In the genomic region with DNA sequence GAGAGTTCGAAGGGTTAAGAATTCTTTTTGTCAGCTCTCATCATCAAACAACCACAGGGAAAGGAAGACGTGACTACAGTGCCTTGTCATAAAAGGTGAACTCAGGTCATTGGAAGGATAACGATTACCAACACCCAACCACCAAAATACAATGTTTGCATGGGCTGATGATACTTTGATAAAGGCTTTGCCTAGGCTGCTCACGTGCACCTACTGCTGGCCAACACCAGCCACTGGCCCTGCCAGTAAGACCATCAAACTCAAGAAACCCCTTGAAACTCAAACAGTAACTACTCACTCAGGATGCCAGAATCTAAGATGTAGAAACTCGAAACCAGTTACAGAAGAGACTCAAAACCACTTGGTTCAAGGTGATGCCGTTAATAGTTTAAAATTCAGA, we compare ENCODE assay signal across 23 mouse cellular contexts. TPM values are rescaled to one million over a fixed set of nuclear protein-coding genes. Genes with fewer than 3 reads are reported as not detected.
DNase-seq lines count a peak whose midpoint lies in the region; ATAC-seq and TF ChIP-seq lines count a peak whose summit lies in the region.
"Had no signal": no experiment of that assay in that cellular context is flagged by ENCODE, and none has a peak within 500 bp of the region (broad histone marks: within the 10 kb centered on the region; RNA-seq: fewer than 3 reads in every experiment).

No protein-coding gene starts in this region.

- ATAC-seq in kidney, postnatal 0 days (replicated peaks; ENCODE audit: low FRiP score, low read depth) = no peak
- ATAC-seq in liver, postnatal 0 days = no peak
- no peak for ATAC-seq in liver, embryonic 12.5 days
- ATAC-seq: activated CD4-positive, CD25-positive, alpha-beta regulatory T cell, adult 4 months; CD4-positive, CD25-positive, alpha-beta regulatory T cell, adult 4 months; forebrain, embryonic 13.5 days; forebrain, postnatal 0 days had no signal

- TF ChIP-seq CTCF in kidney, postnatal 0 days (IDR thresholded peaks at IDR 0.05; ENCODE audit: low read depth) = peak; percentile 22; the same call in 1 of the 2 replicates
- peak; percentile 37 for TF ChIP-seq CTCF in liver, postnatal 0 days (IDR thresholded peaks at IDR 0.05; ENCODE audit: low read depth)

- 0 out of 2 replicates have a peak, but pooled peaks cover 6% of the 10 kb centered on the region for H3K36me3 ChIP-seq in kidney, postnatal 0 days (ENCODE audit: insufficient read depth, low read length)
- H3K36me3 ChIP-seq in liver, postnatal 0 days (replicated peaks; ENCODE audit: insufficient read depth, low read length) = 0 out of 2 replicates have a peak, but pooled peaks cover 6% of the 10 kb centered on the region
- peaks cover 23% of the 10 kb centered on the region for H3K36me3 ChIP-seq in liver, embryonic 12.5 days

- no peak overlapping the region for H3K27ac ChIP-seq in kidney, postnatal 0 days
- no peak overlapping the region for H3K27ac ChIP-seq in liver, postnatal 0 days (ENCODE audit: low read depth)
- H3K27ac ChIP-seq in liver, embryonic 12.5 days = no peak overlapping the region
- H3K27ac ChIP-seq: embryonic facial prominence, embryonic 10.5 days; forebrain, embryonic 13.5 days; heart, embryonic 15.5 days; hindbrain, embryonic 14.5 days had no signal

- H3K27me3 ChIP-seq in kidney, postnatal 0 days (ENCODE audit: insufficient read depth, low read length) = no peaks in the 10 kb centered on the region
- H3K27me3 ChIP-seq in liver, postnatal 0 days (ENCODE audit: insufficient read depth, low read length) = no peaks in the 10 kb centered on the region
- H3K27me3 ChIP-seq in liver, embryonic 12.5 days (replicated peaks) = no peaks in the 10 kb centered on the region
- H3K27me3 ChIP-seq: forebrain, embryonic 13.5 days; heart, embryonic 15.5 days had no signal

- H3K4me3 ChIP-seq in kidney, postnatal 0 days (replicated peaks; ENCODE audit: low read depth, low read length) = no peak overlapping the region
- no peak overlapping the region for H3K4me3 ChIP-seq in liver, postnatal 0 days (ENCODE audit: low read depth, low read length)
- no peak overlapping the region for H3K4me3 ChIP-seq in liver, embryonic 12.5 days
- H3K4me3 ChIP-seq: embryonic facial prominence, embryonic 10.5 days; forebrain, embryonic 13.5 days; heart, embryonic 15.5 days had no signal

- peaks cover 19% of the 10 kb centered on the region; the same call in 1 of the 2 replicates for H3K4me1 ChIP-seq in kidney, postnatal 0 days (replicated peaks; ENCODE audit: insufficient read depth, low read length)
- peaks cover 31% of the 10 kb centered on the region for H3K4me1 ChIP-seq in liver, postnatal 0 days (ENCODE audit: insufficient read depth)
- H3K4me1 ChIP-seq in liver, embryonic 12.5 days = peaks cover 31% of the 10 kb centered on the region

- no peak overlapping the region for H3K9ac ChIP-seq in kidney, postnatal 0 days (ENCODE audit: low read depth, low read length)
- no peak overlapping the region for H3K9ac ChIP-seq in liver, postnatal 0 days (replicated peaks)
- H3K9ac ChIP-seq in liver, embryonic 12.5 days = no peak overlapping the region
- H3K9ac ChIP-seq: forebrain, embryonic 13.5 days; forebrain, postnatal 0 days; heart, embryonic 15.5 days; hindbrain, embryonic 14.5 days had no signal

- TF ChIP-seq EP300 in liver, postnatal 0 days (IDR thresholded peaks at IDR 0.05; ENCODE audit: low read depth) = no peak

- H3K9me3 ChIP-seq in kidney, postnatal 0 days (replicated peaks; ENCODE audit: low read length) = no peaks in the 10 kb centered on the region
- H3K9me3 ChIP-seq in liver, postnatal 0 days (ENCODE audit: low read length) = no peaks in the 10 kb centered on the region
- H3K9me3 ChIP-seq in liver, embryonic 12.5 days (replicated peaks) = no peaks in the 10 kb centered on the region
- H3K9me3 ChIP-seq: embryonic facial prominence, embryonic 10.5 days; forebrain, embryonic 13.5 days; G1E; heart, embryonic 15.5 days had no signal

- 77% methylated on average over 6 of the region's 6 CpGs for WGBS in kidney, postnatal 0 days
- 74% methylated on average over 6 of the region's 6 CpGs for WGBS in liver, postnatal 0 days (ENCODE audit: insufficient replicate concordance)
- WGBS in liver, embryonic 12.5 days (ENCODE audit: insufficient replicate concordance) = 80% methylated on average over 6 of the region's 6 CpGs

- peak; percentile 38 for DNase-seq in adrenal gland, postnatal 14 days
- DNase-seq in adrenal gland, postnatal 10 days = no peak
- DNase-seq in kidney, postnatal 0 days (ENCODE audit: low spot score) = no peak
- DNase-seq in kidney, adult 11 months = no peak
- no peak for DNase-seq in liver, postnatal 0 days
- peak; percentile 65 for DNase-seq in thymus, postnatal 4 days
- DNase-seq in thymus, adult 18-20 months = no peak
- DNase-seq: adrenal gland, postnatal 36 days; cerebellum, adult 2 months; cerebellum, postnatal 10 days; forebrain, postnatal 0 days; gastrocnemius, postnatal 25 days; heart, adult 18-20 months; heart, postnatal 14 days had no signal

- no peak overlapping the region for H3K4me2 ChIP-seq in kidney, postnatal 0 days (ENCODE audit: low read length)
- H3K4me2 ChIP-seq in liver, postnatal 0 days (ENCODE audit: low read depth, low read length) = no peak overlapping the region
- H3K4me2 ChIP-seq in liver, embryonic 12.5 days = no peak overlapping the region
- H3K4me2 ChIP-seq: forebrain, embryonic 13.5 days; heart, embryonic 11.5 days; heart, embryonic 15.5 days; hindbrain, embryonic 14.5 days had no signal

RNA-seq across cellular contexts. Expression of a gene that starts 15.7 kb away (rescaled TPM):
- 46.4 and 64.0 TPM in 2 replicates for total RNA-seq in adrenal gland, postnatal 14 days (2021)
- total RNA-seq in adrenal gland, postnatal 10 days (2021) = 10 to 100 TPM; 44.7 to 51.6 TPM
- 37.1 and 38.0 TPM in 2 replicates for polyA plus RNA-seq in kidney, postnatal 0 days (2015; fragmentation: Nextera tagmentation; extraction: Ambion mirVana)
- 18.4 and 18.9 TPM in 2 replicates for polyA plus RNA-seq in liver, postnatal 0 days (2015; fragmentation: Nextera tagmentation; extraction: Ambion mirVana)
- 25.5 and 29.3 TPM in 2 replicates for polyA plus RNA-seq in liver, embryonic 12.5 days (2016; fragmentation: Nextera tagmentation; extraction: Ambion mirVana)

Comparison
In these comparisons a context has a peak if more than half of its experiments do, and no peak if none do; other contexts are left out.
1. DNase-seq: peak in adrenal gland, postnatal 14 days (single experiment) and thymus, postnatal 4 days (single experiment); none in adrenal gland, postnatal 10 days (single experiment), kidney, postnatal 0 days (single experiment), kidney, adult 11 months (single experiment), liver, postnatal 0 days (single experiment) and thymus, adult 18-20 months (0 of 2).